In genomic region chr14:79300641-79301350, GRCm38 (mm10) we compare ENCODE assay signal across 8 mouse cellular contexts. TPM values are rescaled to one million over a fixed set of nuclear protein-coding genes. Genes with fewer than 3 reads are reported as not detected.
A peak's percentile ranks its signal among the peaks of the same experiment; 100 is the strongest.
DNase-seq lines count a peak whose midpoint lies in the region; ATAC-seq and TF ChIP-seq lines count a peak whose summit lies in the region.

No protein-coding gene starts in this region.

- peaks cover 8 to 13% of the 10 kb centered on the region in 2 experiments; a peak in 2 of 4 replicates for H3K4me1 ChIP-seq in heart, embryonic 14.5 days (ENCODE audit: control insufficient read depth in 2 of 2, insufficient read depth in 2 of 2, low read length in 2 of 2)
- peaks cover 9 to 44% of the 10 kb centered on the region in 2 experiments for H3K4me1 ChIP-seq in MEL (ENCODE audit: control insufficient read depth in 1 of 2, insufficient read depth in 2 of 2, low read length in 2 of 2)
- H3K4me1 ChIP-seq in embryonic facial prominence, embryonic 10.5 days: peaks cover 57% of the 10 kb centered on the region
- peaks cover 22% of the 10 kb centered on the region for H3K4me1 ChIP-seq in hindbrain, embryonic 13.5 days (replicated peaks)

- peak overlapping the region; percentile 70 for H3K9ac ChIP-seq in heart, embryonic 14.5 days (ENCODE audit: low read length)
- H3K9ac ChIP-seq in MEL (ENCODE audit: control insufficient read depth, low read depth, low read length, poor library complexity, severe bottlenecking): peak overlapping the region; percentile 43
- peak overlapping the region; percentile 74 for H3K9ac ChIP-seq in hindbrain, embryonic 13.5 days

- peak overlapping the region; percentile 98 for H3K4me2 ChIP-seq in heart, embryonic 14.5 days (ENCODE audit: low read length)
- peak overlapping the region; percentile 99 for H3K4me2 ChIP-seq in hindbrain, embryonic 13.5 days

- TF ChIP-seq EP300 in MEL (IDR thresholded peaks at IDR 0.05; ENCODE audit: low read depth in 1 of 2, low read length in 2 of 2): no peak

- peak overlapping the region; percentile 52 to 54 for H3K4me3 ChIP-seq in heart, embryonic 14.5 days (ENCODE audit: control insufficient read depth in 1 of 2, insufficient read depth in 1 of 2, low read depth in 1 of 2, low read length in 2 of 2)
- peak overlapping the region; percentile 35 to 39 for H3K4me3 ChIP-seq in MEL (ENCODE audit: control insufficient read depth in 1 of 2, insufficient read depth in 1 of 2, low read depth in 2 of 2, low read length in 2 of 2)
- H3K4me3 ChIP-seq in embryonic facial prominence, embryonic 10.5 days: peak overlapping the region; percentile 69
- peak overlapping the region; percentile 58 for H3K4me3 ChIP-seq in hindbrain, embryonic 13.5 days

- no peak for DNase-seq in heart, adult 18-20 months
- DNase-seq in MEL (ENCODE audit: low read depth, low spot score) (no peak), liver (peak; percentile 61)
- DNase-seq in embryonic facial prominence, embryonic 10.5 days (ENCODE audit: low spot score): peak; percentile 54
- peak; percentile 80 for DNase-seq in naive thymus-derived CD4-positive, alpha-beta T cell, adult 2 months (ENCODE audit: low read depth)
- no peak for DNase-seq in ovary, postnatal 10 days (ENCODE audit: low spot score)

- peaks cover 17% of the 10 kb centered on the region for H3K27me3 ChIP-seq in heart, embryonic 14.5 days (ENCODE audit: control insufficient read depth, insufficient read depth, low read length)
- no peaks in the 10 kb centered on the region for H3K27me3 ChIP-seq in MEL (ENCODE audit: control insufficient read depth in 1 of 2, insufficient read depth in 2 of 2, low read length in 2 of 2)
- peaks cover 67% of the 10 kb centered on the region for H3K27me3 ChIP-seq in embryonic facial prominence, embryonic 10.5 days (replicated peaks; ENCODE audit: low read depth, poor library complexity, severe bottlenecking)
- H3K27me3 ChIP-seq in hindbrain, embryonic 13.5 days: peaks cover 46% of the 10 kb centered on the region

- TF ChIP-seq RAD21 in MEL (IDR thresholded peaks at IDR 0.05; ENCODE audit: low read depth, low read length): no peak

- no peaks in the 10 kb centered on the region for H3K79me2 ChIP-seq in MEL (ENCODE audit: control insufficient read depth, insufficient read depth, low read length, poor library complexity)

- no peak for TF ChIP-seq CTCF in MEL (IDR thresholded peaks at IDR 0.05 in 2 of 3, conservative IDR thresholded peaks at IDR 0.05 in 1 of 3; ENCODE audit: control insufficient read depth in 1 of 3, insufficient read depth in 1 of 3, low read depth in 2 of 3, low read length in 3 of 3, poor library complexity in 1 of 3, severe bottlenecking in 1 of 3)

- under 1% methylated on average over 52 of the region's 52 CpGs for WGBS in heart, embryonic 14.5 days
- 2% methylated on average over 52 of the region's 52 CpGs for WGBS in embryonic facial prominence, embryonic 10.5 days
- WGBS in hindbrain, embryonic 13.5 days: 2% methylated on average over 52 of the region's 52 CpGs

- H3K36me3 ChIP-seq in heart, embryonic 14.5 days (ENCODE audit: control insufficient read depth, insufficient read depth, low read length): no peaks in the 10 kb centered on the region
- H3K36me3 ChIP-seq in MEL (ENCODE audit: control insufficient read depth in 1 of 2, insufficient read depth in 2 of 2, low read length in 2 of 2): peaks cover 0 to 20% of the 10 kb centered on the region in 2 experiments; a peak in 2 of 4 replicates
- H3K36me3 ChIP-seq in embryonic facial prominence, embryonic 10.5 days (replicated peaks): no peaks in the 10 kb centered on the region
- no peaks in the 10 kb centered on the region for H3K36me3 ChIP-seq in hindbrain, embryonic 13.5 days

- H3K27ac ChIP-seq in heart, embryonic 14.5 days (replicated peaks in 1 of 2; ENCODE audit: control insufficient read depth in 1 of 2, insufficient read depth in 1 of 2, low read depth in 2 of 2, low read length in 2 of 2): no peak overlapping the region
- no peak overlapping the region for H3K27ac ChIP-seq in MEL (ENCODE audit: control insufficient read depth, low read depth, low read length)
- peak overlapping the region; percentile 79 for H3K27ac ChIP-seq in embryonic facial prominence, embryonic 10.5 days (replicated peaks)
- no peak overlapping the region for H3K27ac ChIP-seq in hindbrain, embryonic 13.5 days

- H3K9me3 ChIP-seq in heart, embryonic 14.5 days (ENCODE audit: control insufficient read depth, low read length): no peaks in the 10 kb centered on the region
- H3K9me3 ChIP-seq in MEL (replicated peaks; ENCODE audit: insufficient read depth, low read length): no peaks in the 10 kb centered on the region
- H3K9me3 ChIP-seq in embryonic facial prominence, embryonic 10.5 days: no peaks in the 10 kb centered on the region
- H3K9me3 ChIP-seq in hindbrain, embryonic 13.5 days: no peaks in the 10 kb centered on the region

- peak; percentile 10; the same call in 1 of the 2 replicates for ATAC-seq in heart, embryonic 14.5 days (ENCODE audit: insufficient number of reproducible peaks, insufficient read depth, low FRiP score, low read depth)
- ATAC-seq in hindbrain, embryonic 13.5 days (ENCODE audit: low FRiP score): peak; percentile 46

- no peak for TF ChIP-seq POLR2A in MEL (IDR thresholded peaks at IDR 0.05; ENCODE audit: control insufficient read depth in 1 of 2, insufficient read depth in 1 of 2, low read depth in 1 of 2, low read length in 2 of 2, poor library complexity in 1 of 2)

TF ChIP-seq in MEL, 35 proteins besides CTCF, POLR2A, EP300 and RAD21:
- TF ChIP-seq ZC3H11A (IDR thresholded peaks at IDR 0.05; ENCODE audit: low read depth, low read length) (no peak), HCFC1 (IDR thresholded peaks at IDR 0.05; ENCODE audit: low read depth, low read length) (no peak), CHD1 (IDR thresholded peaks at IDR 0.05; ENCODE audit: low read depth, low read length) (no peak), MEF2A (IDR thresholded peaks at IDR 0.05; ENCODE audit: extremely low read depth, insufficient replicate concordance, low read depth, low read length, poor library complexity, severe bottlenecking) (no peak), SMC3 (IDR thresholded peaks at IDR 0.05; ENCODE audit: low read depth, low read length) (no peak), ELF1 (IDR thresholded peaks at IDR 0.05; ENCODE audit: low read depth, low read length) (no peak), CHD2 (IDR thresholded peaks at IDR 0.05; ENCODE audit: low read length) (no peak)
TF ChIP-seq in MEL: peak in this region for 0.

RNA-seq across cellular contexts. Expression of gene Rgcc, which starts 0.6 kb away (rescaled TPM):
- polyA plus RNA-seq in heart, embryonic 14.5 days (2014; fragmentation: Nextera tagmentation; extraction: Ambion mirVana): 16.5 and 21.4 TPM in 2 replicates
- 100 to 1,000 TPM; 112 to 122 TPM for total RNA-seq in heart, adult 18-20 months (2021)
- total RNA-seq in MEL (2012; rRNA removed): 0.85 and 1.2 TPM in 2 replicates
- 1 to 10 TPM in 1 of 2 experiments, not detected in 1; 1.8 TPM for polyA plus RNA-seq in MEL (2012; ENCODE audit: insufficient read depth in 1 of 2, insufficient read length in 2 of 2, low read depth in 1 of 2, low replicate concordance in 2 of 2, missing spikeins in 1 of 2)
- 30.3 and 48.2 TPM in 2 replicates for polyA plus RNA-seq in embryonic facial prominence, embryonic 10.5 days (2016; fragmentation: Nextera tagmentation; extraction: Ambion mirVana)
- 29.4 and 38.8 TPM in 2 replicates for polyA plus RNA-seq in hindbrain, embryonic 13.5 days (2015; fragmentation: Nextera tagmentation; extraction: Ambion mirVana)

RNA-seq across cellular contexts. Expression of gene Zfp957, which starts 53.6 kb away (rescaled TPM):
- polyA plus RNA-seq in heart, embryonic 14.5 days (2014; fragmentation: Nextera tagmentation; extraction: Ambion mirVana): not detected in 2 replicates
- not detected for total RNA-seq in heart, adult 18-20 months (2021)
- not detected in 2 replicates for total RNA-seq in MEL (2012; rRNA removed)
- not detected for polyA plus RNA-seq in MEL (2012; ENCODE audit: insufficient read depth in 1 of 2, insufficient read length in 2 of 2, low read depth in 1 of 2, low replicate concordance in 2 of 2, missing spikeins in 1 of 2)
- polyA plus RNA-seq in embryonic facial prominence, embryonic 10.5 days (2016; fragmentation: Nextera tagmentation; extraction: Ambion mirVana): not detected in 2 replicates
- not detected in 2 replicates for polyA plus RNA-seq in hindbrain, embryonic 13.5 days (2015; fragmentation: Nextera tagmentation; extraction: Ambion mirVana)

Comparison
In these comparisons a context has a peak if more than half of its experiments do, and no peak if none do; other contexts are left out.
1. DNase-seq: peak in embryonic facial prominence, embryonic 10.5 days (single experiment), liver (single experiment) and naive thymus-derived CD4-positive, alpha-beta T cell, adult 2 months (single experiment); none in heart, adult 18-20 months (0 of 2), MEL (single experiment) and ovary, postnatal 10 days (single experiment).
2. Peak in every context shown above with its lines, with median percentiles within 50 percentile points of each other: H3K4me3 ChIP-seq and H3K9ac ChIP-seq.